In genomic region chr10:60062173-60062572, GRCm38 (mm10) we compare ENCODE assay signal across 19 mouse cellular contexts. TPM values are rescaled to one million over a fixed set of nuclear protein-coding genes. Genes with fewer than 3 reads are reported as not detected.
DNase-seq lines count a peak whose midpoint lies in the region; ATAC-seq lines count a peak whose summit lies in the region.
"Had no signal": no experiment of that assay in that cellular context is flagged by ENCODE, and none has a peak within 500 bp of the region (broad histone marks: within the 10 kb centered on the region; RNA-seq: fewer than 3 reads in every experiment).

No protein-coding gene starts in this region.

- 0 out of 2 replicates have a peak, but pooled peaks cover 4% of the 10 kb centered on the region for H3K4me1 ChIP-seq in limb, embryonic 12.5 days (replicated peaks)
- no peaks in the 10 kb centered on the region for H3K4me1 ChIP-seq in limb, embryonic 10.5 days
- H3K4me1 ChIP-seq in kidney, embryonic 14.5 days (ENCODE audit: control insufficient read depth, insufficient read depth, low read length) = peaks cover 14% of the 10 kb centered on the region
- no peaks in the 10 kb centered on the region for H3K4me1 ChIP-seq in midbrain, embryonic 15.5 days
- H3K4me1 ChIP-seq: embryonic facial prominence, embryonic 12.5 days; forebrain, embryonic 15.5 days had no signal

- H3K27ac ChIP-seq in limb, embryonic 12.5 days = 0 out of 2 replicates have a peak overlapping the region, but pooled peaks have one; percentile 23
- H3K27ac ChIP-seq in limb, embryonic 10.5 days = no peak overlapping the region
- H3K27ac ChIP-seq in kidney, embryonic 14.5 days (ENCODE audit: low read depth, low read length) = no peak overlapping the region; the same call in 1 of the 2 replicates
- no peak overlapping the region for H3K27ac ChIP-seq in midbrain, embryonic 15.5 days
- H3K27ac ChIP-seq: embryonic facial prominence, embryonic 12.5 days; forebrain, embryonic 15.5 days; heart, embryonic 10.5 days; hindbrain, embryonic 12.5 days had no signal

- no peak overlapping the region for H3K4me2 ChIP-seq in limb, embryonic 12.5 days
- H3K4me2 ChIP-seq in kidney, embryonic 14.5 days (replicated peaks; ENCODE audit: low read depth, low read length) = no peak overlapping the region
- no peak overlapping the region for H3K4me2 ChIP-seq in midbrain, embryonic 15.5 days
- H3K4me2 ChIP-seq: embryonic facial prominence, embryonic 12.5 days; forebrain, embryonic 15.5 days; hindbrain, embryonic 12.5 days had no signal

- no peaks in the 10 kb centered on the region for H3K27me3 ChIP-seq in limb, embryonic 12.5 days
- no peaks in the 10 kb centered on the region for H3K27me3 ChIP-seq in limb, embryonic 10.5 days (ENCODE audit: low read depth, poor library complexity, severe bottlenecking)
- H3K27me3 ChIP-seq in kidney, embryonic 14.5 days (ENCODE audit: control insufficient read depth, insufficient read depth, low read length) = no peaks in the 10 kb centered on the region
- H3K27me3 ChIP-seq in midbrain, embryonic 15.5 days (replicated peaks) = no peaks in the 10 kb centered on the region
- H3K27me3 ChIP-seq: embryonic facial prominence, embryonic 12.5 days; forebrain, embryonic 15.5 days; hindbrain, embryonic 12.5 days had no signal

- no peak for DNase-seq in limb, embryonic 10.5 days (ENCODE audit: low spot score)
- peak; percentile 32 for DNase-seq in kidney, postnatal 10 days
- DNase-seq in kidney, postnatal 4 days = peak; percentile 14 to 47
- DNase-seq in left cerebral cortex, postnatal 14 days (ENCODE audit: low spot score in 2 of 2) = no peak
- DNase-seq in right cerebral cortex, adult 18-20 months = no peak
- DNase-seq: adrenal gland, postnatal 14 days; cerebellum, adult 11-12 months; cerebellum, adult 9-10 months; cerebellum, postnatal 25 days; heart, postnatal 10 days; heart, postnatal 4 days had no signal

- peaks cover 22% of the 10 kb centered on the region; the same call in 1 of the 2 replicates for H3K36me3 ChIP-seq in limb, embryonic 12.5 days
- H3K36me3 ChIP-seq in limb, embryonic 10.5 days = 0 out of 2 replicates have a peak, but pooled peaks cover 6% of the 10 kb centered on the region
- H3K36me3 ChIP-seq in kidney, embryonic 14.5 days (ENCODE audit: control insufficient read depth, insufficient read depth, low read length) = no peaks in the 10 kb centered on the region
- no peaks in the 10 kb centered on the region for H3K36me3 ChIP-seq in midbrain, embryonic 15.5 days (replicated peaks)

- H3K9me3 ChIP-seq in limb, embryonic 12.5 days = peaks cover 7% of the 10 kb centered on the region; the same call in 1 of the 2 replicates
- no peaks in the 10 kb centered on the region; the same call in 1 of the 2 replicates for H3K9me3 ChIP-seq in limb, embryonic 10.5 days (replicated peaks)
- peaks cover 11% of the 10 kb centered on the region; the same call in 1 of the 2 replicates for H3K9me3 ChIP-seq in kidney, embryonic 14.5 days (ENCODE audit: control insufficient read depth, low read length)
- H3K9me3 ChIP-seq in midbrain, embryonic 15.5 days = peaks cover 8% of the 10 kb centered on the region; the same call in 1 of the 2 replicates
- H3K9me3 ChIP-seq: forebrain, embryonic 15.5 days had no signal

- intact Hi-C loops in left cerebral cortex, postnatal 14 days (cut with DNase I) = loop anchor here (5.0 kb wide), 1 partner anchor 40 kb away; no protein-coding TSS in a partner anchor

- H3K9ac ChIP-seq in limb, embryonic 12.5 days (replicated peaks) = no peak overlapping the region
- no peak overlapping the region for H3K9ac ChIP-seq in kidney, embryonic 14.5 days (ENCODE audit: low read depth, low read length)
- no peak overlapping the region for H3K9ac ChIP-seq in midbrain, embryonic 15.5 days
- H3K9ac ChIP-seq: embryonic facial prominence, embryonic 12.5 days; forebrain, embryonic 15.5 days; hindbrain, embryonic 12.5 days had no signal

- no peak for ATAC-seq in limb, embryonic 12.5 days (ENCODE audit: insufficient number of reproducible peaks, insufficient read depth, low FRiP score, low TSS enrichment, low read depth)
- peak; percentile 68; the same call in 1 of the 2 replicates for ATAC-seq in kidney, embryonic 14.5 days (ENCODE audit: low FRiP score, low TSS enrichment)
- ATAC-seq in midbrain, embryonic 15.5 days (replicated peaks) = no peak
- ATAC-seq: forebrain, embryonic 15.5 days had no signal

- 86% methylated on average over 5 of the region's 5 CpGs for WGBS in limb, embryonic 12.5 days
- 88% methylated on average over 5 of the region's 5 CpGs for WGBS in limb, embryonic 10.5 days
- 65% methylated on average over 5 of the region's 5 CpGs for WGBS in kidney, embryonic 14.5 days
- 62% methylated on average over 5 of the region's 5 CpGs for WGBS in midbrain, embryonic 15.5 days

- no peak overlapping the region for H3K4me3 ChIP-seq in limb, embryonic 12.5 days (replicated peaks)
- no peak overlapping the region for H3K4me3 ChIP-seq in limb, embryonic 10.5 days
- H3K4me3 ChIP-seq in kidney, embryonic 14.5 days (ENCODE audit: low read length) = no peak overlapping the region
- H3K4me3 ChIP-seq in midbrain, embryonic 15.5 days = no peak overlapping the region
- H3K4me3 ChIP-seq: embryonic facial prominence, embryonic 12.5 days; forebrain, embryonic 15.5 days; heart, embryonic 10.5 days; hindbrain, embryonic 12.5 days had no signal

RNA-seq across cellular contexts. Expression of gene Spock2, which starts 43.8 kb away (rescaled TPM):
- polyA plus RNA-seq in limb, embryonic 12.5 days (2016; fragmentation: Nextera tagmentation; extraction: Ambion mirVana) = 4.1 and 4.4 TPM in 2 replicates
- polyA plus RNA-seq in limb, embryonic 10.5 days (2016; fragmentation: Nextera tagmentation; extraction: Ambion mirVana) = 1.1 and 2.0 TPM in 2 replicates
- polyA plus RNA-seq in kidney, embryonic 14.5 days (2014; fragmentation: Nextera tagmentation; extraction: Ambion mirVana) = 35.7 and 51.3 TPM in 2 replicates
- 106 and 113 TPM in 2 replicates for polyA plus RNA-seq in midbrain, embryonic 15.5 days (2015; fragmentation: Nextera tagmentation; extraction: Ambion mirVana)
- 100 to 1,000 TPM; 564 to 596 TPM for total RNA-seq in left cerebral cortex, postnatal 14 days (2021)
- total RNA-seq: MEL had no signal

RNA-seq across cellular contexts. Expression of gene Anapc16, which starts 59.2 kb away (rescaled TPM):
- polyA plus RNA-seq in limb, embryonic 12.5 days (2016; fragmentation: Nextera tagmentation; extraction: Ambion mirVana) = 126 and 132 TPM in 2 replicates
- polyA plus RNA-seq in limb, embryonic 10.5 days (2016; fragmentation: Nextera tagmentation; extraction: Ambion mirVana) = 103 and 111 TPM in 2 replicates
- 106 and 108 TPM in 2 replicates for polyA plus RNA-seq in kidney, embryonic 14.5 days (2014; fragmentation: Nextera tagmentation; extraction: Ambion mirVana)
- polyA plus RNA-seq in midbrain, embryonic 15.5 days (2015; fragmentation: Nextera tagmentation; extraction: Ambion mirVana) = 106 and 109 TPM in 2 replicates
- total RNA-seq in left cerebral cortex, postnatal 14 days (2021) = 10 to 100 TPM; 60.8 to 67.3 TPM

RNA-seq across cellular contexts. Expression of gene Ascc1, which starts 59.6 kb away (rescaled TPM):
- 44.2 and 46.7 TPM in 2 replicates for polyA plus RNA-seq in limb, embryonic 12.5 days (2016; fragmentation: Nextera tagmentation; extraction: Ambion mirVana)
- 32.1 and 36.5 TPM in 2 replicates for polyA plus RNA-seq in limb, embryonic 10.5 days (2016; fragmentation: Nextera tagmentation; extraction: Ambion mirVana)
- 45.8 and 47.4 TPM in 2 replicates for polyA plus RNA-seq in kidney, embryonic 14.5 days (2014; fragmentation: Nextera tagmentation; extraction: Ambion mirVana)
- 47.4 and 48.7 TPM in 2 replicates for polyA plus RNA-seq in midbrain, embryonic 15.5 days (2015; fragmentation: Nextera tagmentation; extraction: Ambion mirVana)
- total RNA-seq in left cerebral cortex, postnatal 14 days (2021) = 10 to 100 TPM; 18.1 to 19.4 TPM

Comparison
In these comparisons a context has a peak if more than half of its experiments do, and no peak if none do; other contexts are left out.
1. DNase-seq: peak in kidney, postnatal 10 days (single experiment) and kidney, postnatal 4 days (2 of 2); none in limb, embryonic 10.5 days (single experiment), left cerebral cortex, postnatal 14 days (0 of 2) and right cerebral cortex, adult 18-20 months (single experiment).